Mouse (Mus musculus) T-cell, adult 2 months (primary cell): Measurements from ENCODE around the gene Mark1.

ENCODE experiments used
- DNase-seq: peaks from one replicate; pipeline ENCODE4 v3.0.0; 2022; ENCODE audit warnings: low spot score

Mark1 gene

DNA sequence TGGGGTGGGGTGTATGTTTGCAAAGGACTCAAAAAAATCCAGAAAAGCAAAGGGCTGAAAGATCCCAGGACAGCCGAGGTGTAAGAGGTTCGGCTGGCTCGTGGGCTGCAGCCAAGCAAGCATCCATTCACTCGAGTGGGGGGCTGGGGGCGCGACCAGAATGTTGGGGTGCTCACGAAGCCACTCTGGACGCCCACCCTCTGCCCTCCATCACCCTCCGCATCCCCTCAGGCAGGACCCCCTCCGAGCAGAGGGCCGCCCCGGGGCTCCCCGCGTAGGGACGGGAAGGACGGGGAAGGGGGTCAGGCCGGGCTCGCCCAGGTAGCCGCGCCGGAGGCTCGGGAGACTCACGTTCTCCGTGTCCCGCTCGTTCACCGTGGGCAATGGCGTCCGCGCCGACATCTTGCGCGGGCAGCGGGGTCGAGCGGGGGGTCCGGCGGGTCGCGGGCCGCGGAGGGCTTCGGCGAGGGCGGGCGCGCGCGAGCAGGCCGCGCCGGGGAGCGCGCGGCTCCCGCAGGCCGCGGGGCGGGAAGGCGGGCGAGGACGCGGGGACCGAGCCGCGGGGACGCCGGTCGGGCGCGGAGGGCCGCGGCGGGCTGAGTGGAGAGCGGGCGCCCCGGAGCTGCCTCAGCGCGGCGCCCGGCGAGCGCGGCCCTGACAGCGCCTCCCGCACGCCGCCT lies at the start of gene Mark1:
Gene Mark1, minus strand, starts transcription at position 500 of the 680 bp plus-strand sequence.
- DNase-seq, result no peak

DNA sequence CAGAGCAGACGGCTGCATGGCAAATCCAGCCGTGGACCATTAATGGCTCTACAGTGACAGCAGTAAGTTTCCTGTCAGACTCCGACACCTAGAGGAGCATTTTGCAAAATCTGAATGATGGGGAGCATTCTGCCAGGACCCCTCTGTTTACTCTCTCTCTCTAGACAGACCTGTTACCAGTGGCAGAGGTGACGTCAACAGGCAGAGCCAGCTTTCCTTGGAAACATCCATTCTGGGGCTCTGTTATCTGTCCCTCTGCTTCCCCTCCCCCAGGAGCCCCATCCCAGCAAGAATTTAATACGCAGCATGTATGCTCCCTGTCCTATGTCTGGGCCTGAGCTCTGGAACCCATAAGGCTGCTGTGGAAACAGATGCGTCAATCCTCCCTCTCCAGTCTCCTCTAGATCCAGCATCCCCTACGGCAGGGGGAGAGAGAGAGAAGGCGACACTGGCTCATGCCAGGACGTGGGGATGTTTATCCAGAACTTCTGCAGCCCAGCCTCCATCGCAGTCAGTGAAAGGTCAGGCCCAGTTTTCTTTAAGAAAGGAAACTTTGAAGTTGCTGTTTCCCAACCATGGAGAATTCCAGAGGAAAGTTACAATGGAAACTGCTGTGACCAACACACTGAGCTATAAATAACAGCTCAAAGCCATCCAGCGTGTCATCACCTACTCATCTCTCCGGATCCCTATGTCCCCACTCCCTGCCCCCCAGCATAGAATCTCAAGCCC lies 48.3 kb upstream of the Mark1 start:
- no peak for DNase-seq

DNA sequence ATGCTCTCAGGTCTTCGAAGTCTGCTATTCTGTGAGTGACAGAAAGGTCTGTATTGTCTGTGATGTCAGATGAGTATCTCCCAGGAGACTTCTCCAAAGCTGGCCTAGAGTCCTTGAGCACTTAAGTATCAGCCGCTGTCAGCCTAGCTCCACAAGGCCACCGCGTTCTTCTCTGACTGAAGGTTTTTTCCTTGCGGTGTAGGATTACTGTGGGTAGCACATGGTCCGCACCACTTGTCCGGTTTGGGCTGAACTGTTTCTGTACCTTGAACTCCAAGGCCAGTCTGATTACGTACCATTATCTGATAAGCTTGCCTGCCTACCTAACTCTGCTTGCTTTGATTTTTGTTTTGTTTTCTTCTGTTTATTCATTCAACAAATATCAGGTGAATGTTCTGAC lies 47.1 kb upstream of the Mark1 start:
- DNase-seq, result no peak

GRCm38 (mm10) chr1:185038183-185038686 lies 38.9 kb upstream of the Mark1 start:
- no peak for DNase-seq

- no peak for DNase-seq
Observed at GRCm38 (mm10) chr1:185030565-185030964, 31.2 kb upstream of the Mark1 start.

DNA sequence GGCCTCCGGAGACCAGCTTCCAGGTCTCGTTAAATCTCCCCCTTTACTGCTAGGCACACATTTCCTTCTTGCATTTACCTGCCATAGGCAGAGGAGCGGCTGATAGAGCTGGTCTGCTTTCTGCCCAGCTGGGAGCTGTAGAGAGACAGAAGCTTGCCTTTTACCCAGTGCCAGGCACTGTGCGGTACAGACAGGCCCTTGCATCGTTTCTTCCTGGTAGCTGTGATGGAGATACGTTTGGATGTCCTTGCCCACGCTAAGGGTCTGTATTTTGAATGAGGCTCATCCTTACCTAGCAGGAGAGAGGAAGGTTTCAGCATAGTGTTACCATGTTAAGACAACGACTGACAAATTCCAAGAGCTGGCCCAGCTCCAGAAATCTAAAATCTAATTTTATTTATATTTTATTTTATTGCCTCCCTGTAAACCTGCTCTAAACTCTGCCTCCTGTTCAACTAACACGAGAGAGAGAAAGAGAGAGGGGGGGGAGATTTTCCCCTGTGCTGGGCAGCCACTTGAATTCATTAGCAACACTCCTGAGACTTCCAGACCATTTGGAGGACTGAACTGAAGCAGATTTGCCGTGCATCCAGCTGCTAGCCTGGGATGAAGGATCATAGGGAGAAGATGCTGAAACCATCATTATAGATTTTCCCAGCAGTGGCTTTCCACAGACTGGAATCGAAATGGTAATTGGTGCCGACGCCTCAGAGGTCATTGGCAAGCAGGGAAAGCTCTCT lies 21.2 kb upstream of the Mark1 start:
- DNase-seq, result no peak

GRCm38 (mm10) chr1:185012566-185012965 lies 13.2 kb upstream of the Mark1 start:
- no peak for DNase-seq

DNA sequence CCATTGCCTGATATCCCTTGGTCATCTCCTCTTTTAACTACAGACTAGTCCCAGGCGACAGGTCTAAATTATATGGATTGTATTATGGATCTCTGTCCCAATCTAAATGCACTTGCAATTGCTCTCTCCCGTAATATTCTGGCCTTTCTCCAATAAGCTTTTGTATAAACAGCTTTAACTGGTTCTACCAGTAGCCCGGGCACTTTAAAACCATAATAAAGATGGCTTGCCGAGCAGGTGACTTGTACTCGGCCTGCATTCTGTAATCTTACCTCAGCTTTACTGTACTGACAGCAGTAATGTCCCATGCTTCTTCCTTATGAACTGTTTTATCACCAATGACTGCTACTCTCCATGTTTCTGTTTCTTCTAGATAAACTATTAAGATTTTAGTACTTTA lies 7.7 kb upstream of the Mark1 start:
- DNase-seq, result no peak

- no peak for DNase-seq
Observed at GRCm38 (mm10) chr1:184999780-185000599, 620 bp upstream of the Mark1 start.

- DNase-seq, result no peak
Observed at GRCm38 (mm10) chr1:184998631-184999030, 739 bp downstream of the Mark1 start.

GRCm38 (mm10) chr1:184998161-184998560 lies 1.2 kb downstream of the Mark1 start:
- DNase-seq, result no peak

- no peak for DNase-seq
Observed at GRCm38 (mm10) chr1:184997466-184997865, 1.9 kb downstream of the Mark1 start.

DNA sequence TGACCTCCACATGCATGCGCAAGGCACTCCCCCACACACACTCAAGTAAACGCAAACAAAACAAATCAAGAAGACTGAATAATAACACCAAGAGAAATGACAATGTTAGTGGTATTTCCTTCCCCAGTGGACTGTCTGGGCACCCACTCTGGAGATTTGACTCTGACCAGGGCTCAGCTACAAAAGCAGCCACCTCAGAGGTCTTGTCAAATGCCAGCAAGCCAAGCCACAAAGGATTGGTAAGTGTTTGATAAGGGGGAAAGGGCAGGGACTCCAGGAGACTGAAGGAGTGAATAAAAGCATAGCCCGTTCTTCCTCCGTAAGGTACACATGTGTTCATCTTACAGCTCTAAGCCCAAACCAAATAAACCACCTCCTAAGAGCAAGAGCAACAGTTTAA lies 4.0 kb downstream of the Mark1 start:
- DNase-seq, result no peak

- DNase-seq, result no peak
Observed at GRCm38 (mm10) chr1:184991191-184991590, 8.2 kb downstream of the Mark1 start.

DNA sequence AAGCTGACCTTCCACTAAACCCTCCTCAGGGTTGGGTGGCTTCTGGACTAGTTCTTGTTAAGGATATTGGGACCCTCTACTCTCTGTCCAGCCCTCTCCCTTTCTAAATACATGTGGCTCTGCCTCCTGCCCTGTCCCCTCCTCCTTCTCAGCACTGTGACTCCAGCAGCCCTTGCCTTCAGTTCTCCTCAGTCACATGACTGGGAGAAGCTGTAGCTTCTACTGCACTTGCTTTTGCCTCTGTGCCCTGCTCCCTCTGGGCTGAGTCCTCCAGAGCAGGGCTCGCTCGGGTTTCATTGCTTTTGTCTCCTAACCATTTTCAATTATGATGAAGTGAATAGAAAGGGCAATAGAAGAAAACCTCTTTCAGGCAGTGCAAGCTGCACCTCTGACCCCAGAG lies 12.6 kb downstream of the Mark1 start:
- no peak for DNase-seq

- DNase-seq, result no peak
Observed at GRCm38 (mm10) chr1:184984723-184985122, 14.6 kb downstream of the Mark1 start.

- no peak for DNase-seq
Observed at GRCm38 (mm10) chr1:184983751-184984150, 15.6 kb downstream of the Mark1 start.

GRCm38 (mm10) chr1:184972214-184972776 lies 27.1 kb downstream of the Mark1 start:
- DNase-seq, result no peak

DNA sequence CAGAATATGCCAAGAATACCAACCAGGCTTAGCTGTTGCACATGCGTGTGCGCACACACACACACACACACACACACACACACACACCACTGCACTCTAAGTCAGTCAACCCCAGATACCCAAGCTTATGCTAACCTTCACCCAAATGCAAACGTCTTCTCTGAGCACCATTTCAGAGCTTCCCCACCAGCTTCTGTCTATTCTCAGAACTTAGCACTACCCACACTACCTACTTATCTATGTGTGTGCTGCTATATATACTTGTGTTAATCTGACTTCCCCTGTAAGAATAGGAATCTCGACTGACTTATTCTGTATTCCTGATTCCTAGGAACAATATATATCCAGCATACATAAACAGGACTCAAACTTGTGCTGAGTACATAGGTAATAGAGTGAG lies 30.0 kb downstream of the Mark1 start:
- no peak for DNase-seq

GRCm38 (mm10) chr1:184965682-184966360 lies 33.5 kb downstream of the Mark1 start:
- no peak for DNase-seq

DNA sequence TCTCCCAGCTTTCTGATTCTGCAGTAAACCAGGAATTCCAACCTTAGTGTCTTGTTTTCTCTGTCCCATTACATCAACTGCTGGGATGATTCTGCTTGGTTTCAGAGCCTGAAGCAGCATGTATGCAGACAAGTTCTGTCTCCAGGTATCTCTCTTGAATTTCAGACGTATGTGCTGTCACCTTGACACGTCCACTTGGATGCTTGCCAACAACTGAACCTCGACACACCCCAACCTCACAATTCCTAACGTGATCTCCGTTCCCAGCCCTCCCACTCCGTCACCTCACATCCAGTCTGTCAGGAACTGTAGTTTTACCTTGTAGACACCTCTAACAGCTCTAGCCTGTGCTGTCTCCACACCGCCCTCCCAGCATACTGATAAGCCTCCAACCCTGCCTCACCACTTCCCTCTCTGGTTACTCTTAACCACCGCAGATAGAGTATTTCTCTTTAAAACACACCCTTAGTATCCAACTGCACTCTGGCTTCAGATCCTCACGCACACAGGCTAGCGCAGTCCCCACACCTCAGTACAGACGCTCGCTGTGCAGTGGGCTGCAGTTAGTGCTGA lies 36.2 kb downstream of the Mark1 start:
- DNase-seq, result no peak
